ENCODE assay signal across 20 mouse cellular contexts in the genomic region with DNA sequence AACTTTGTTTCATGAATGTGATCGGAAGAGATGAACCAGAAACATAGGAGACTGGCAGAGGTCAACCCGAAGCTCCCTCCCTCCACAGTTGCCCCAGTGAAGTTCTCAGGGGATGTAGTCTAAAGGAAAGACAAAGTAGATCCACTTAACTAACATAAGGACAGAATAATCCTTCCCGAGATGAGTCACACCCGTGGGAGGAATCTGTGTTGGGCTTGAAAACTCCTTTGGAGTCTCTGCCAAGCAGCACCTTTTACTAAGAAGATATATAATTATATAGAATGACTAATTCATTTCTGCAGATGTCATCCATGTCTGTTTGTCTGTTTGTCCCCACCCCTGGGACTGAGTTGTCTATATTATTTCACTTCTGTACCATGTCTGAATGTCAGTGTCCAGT. TPM values are rescaled to one million over a fixed set of nuclear protein-coding genes. Genes with fewer than 3 reads are reported as not detected.
A peak's percentile ranks its signal among the peaks of the same experiment; 100 is the strongest.
DNase-seq lines count a peak whose midpoint lies in the region; TF ChIP-seq lines count a peak whose summit lies in the region.
"Had no signal": no experiment of that assay in that cellular context is flagged by ENCODE, and none has a peak within 500 bp of the region (broad histone marks: within the 10 kb centered on the region; RNA-seq: fewer than 3 reads in every experiment).

No protein-coding gene starts in this region.

- no peak for TF ChIP-seq CTCF in C2C12 (IDR thresholded peaks at IDR 0.05; ENCODE audit: control insufficient read depth, insufficient read depth, insufficient read length)

- no peaks in the 10 kb centered on the region for H3K27me3 ChIP-seq in C2C12 (ENCODE audit: control insufficient read depth, insufficient read depth, insufficient read length)
- H3K27me3 ChIP-seq in myocyte (ENCODE audit: control insufficient read depth, insufficient read depth, insufficient read length) = no peaks in the 10 kb centered on the region
- H3K27me3 ChIP-seq: heart, embryonic 15.5 days; limb, embryonic 15.5 days; liver, embryonic 15.5 days had no signal

- H3K79me3 ChIP-seq in C2C12 (ENCODE audit: low read depth) = no peaks in the 10 kb centered on the region

- no peak overlapping the region for H3ac ChIP-seq in C2C12 (ENCODE audit: control insufficient read depth, insufficient read length, low read depth)
- H3ac ChIP-seq in myocyte (ENCODE audit: control insufficient read depth, insufficient read length) = no peak overlapping the region

- H3K36me3 ChIP-seq in C2C12 (ENCODE audit: control insufficient read depth, insufficient read depth) (no peaks in the 10 kb centered on the region), myocyte (ENCODE audit: control insufficient read depth, insufficient read depth) (no peaks in the 10 kb centered on the region)
- H3K36me3 ChIP-seq: heart, embryonic 15.5 days; limb, embryonic 15.5 days; liver, embryonic 15.5 days; midbrain, embryonic 10.5 days had no signal

- peak overlapping the region; percentile 19 for H3K4me2 ChIP-seq in myocyte (ENCODE audit: low read depth)
- H3K4me2 ChIP-seq: heart, embryonic 15.5 days; limb, embryonic 15.5 days; liver, embryonic 15.5 days had no signal

- no peaks in the 10 kb centered on the region for H3K79me2 ChIP-seq in C2C12 (ENCODE audit: control insufficient read depth, insufficient read depth)
- H3K79me2 ChIP-seq in myocyte (ENCODE audit: control insufficient read depth, insufficient read depth) = no peaks in the 10 kb centered on the region

- H3K4me3 ChIP-seq in C2C12 (ENCODE audit: insufficient read depth, poor library complexity, severe bottlenecking) (no peak overlapping the region), myocyte (no peak overlapping the region)
- H3K4me3 ChIP-seq: heart, adult 2 months; heart, embryonic 15.5 days; limb, embryonic 15.5 days; liver, embryonic 15.5 days; midbrain, embryonic 10.5 days had no signal

- no peak for TF ChIP-seq POLR2A in myocyte (IDR thresholded peaks at IDR 0.05; ENCODE audit: insufficient read length, low read depth)

- peak; percentile 20 to 21 for DNase-seq in layer of hippocampus, adult 8-10 months (ENCODE audit: low spot score in 2 of 2)
- no peak for DNase-seq in layer of hippocampus, postnatal 10 days (ENCODE audit: low spot score in 2 of 2)
- DNase-seq in frontal cortex, adult 2 months (ENCODE audit: extremely low spot score in 1 of 2, low spot score in 1 of 2) = peak; percentile 77 to 87
- no peak for DNase-seq in cerebellum, postnatal 10 days
- no peak for DNase-seq in spleen, adult 12 weeks (ENCODE audit: low spot score)
- no peak for DNase-seq in adrenal gland, adult 8-10 months
- DNase-seq: adrenal gland, adult 2 months; cerebellum, postnatal 25 days; gastrocnemius, postnatal 14 days; heart, adult 2 months; kidney, adult 11 months; retina, postnatal 1 day had no signal

TF ChIP-seq in C2C12, 6 proteins besides CTCF, POLR2A, EP300 and RAD21:
- TF ChIP-seq USF1 (IDR thresholded peaks at IDR 0.05; ENCODE audit: low read depth) (no peak), FOSL1 (IDR thresholded peaks at IDR 0.05; ENCODE audit: insufficient read depth, low read length, poor library complexity, severe bottlenecking) (peak; percentile 12)
TF ChIP-seq in C2C12: peak in this region for 1.

TF ChIP-seq in myocyte, 11 proteins besides CTCF, POLR2A, EP300 and RAD21:
- TF ChIP-seq SRF (IDR thresholded peaks at IDR 0.05; ENCODE audit: control insufficient read depth, insufficient read length, low read depth) (no peak), MAX (IDR thresholded peaks at IDR 0.05; ENCODE audit: low read depth) (no peak), MYOD1 (IDR thresholded peaks at IDR 0.05; ENCODE audit: control insufficient read depth in 1 of 3, insufficient read length in 2 of 3, low read depth in 2 of 3) (no peak), CEBPB (IDR thresholded peaks at IDR 0.05; ENCODE audit: insufficient read depth, poor library complexity, severe bottlenecking) (no peak), REST (IDR thresholded peaks at IDR 0.05; ENCODE audit: insufficient read depth, insufficient read length) (no peak), MYOG (IDR thresholded peaks at IDR 0.05; ENCODE audit: control insufficient read depth in 1 of 3, insufficient read depth in 1 of 3, insufficient read length in 2 of 3, low read depth in 2 of 3) (no peak), E2F4 (IDR thresholded peaks at IDR 0.05; ENCODE audit: insufficient read depth) (no peak), USF1 (IDR thresholded peaks at IDR 0.05; ENCODE audit: low read depth) (no peak), TCF3 (IDR thresholded peaks at IDR 0.05; ENCODE audit: insufficient read length, low read depth) (no peak), TCF12 (IDR thresholded peaks at IDR 0.05; ENCODE audit: insufficient read depth, poor library complexity, severe bottlenecking) (no peak), POLR2AphosphoS2 (IDR thresholded peaks at IDR 0.05; ENCODE audit: insufficient read length, low read depth) (no peak)
TF ChIP-seq in myocyte: peak in this region for 0.

RNA-seq across cellular contexts. Expression of gene Pde1a, which starts 59.1 kb away (rescaled TPM):
- 100 to 1,000 TPM; 135 to 177 (median 157) TPM for total RNA-seq in layer of hippocampus, adult 8-10 months (2022)
- total RNA-seq in layer of hippocampus, postnatal 10 days (2021) = 100 to 1,000 TPM; 128 to 147 TPM
- not detected for polyA plus RNA-seq in C2C12 (2012; fragmentation: generic; extraction: Trizol)
- 62.9 and 86.1 TPM in 2 replicates for polyA plus RNA-seq in frontal cortex, adult 2 months (2012; rRNA removed)
- 0.67 TPM for polyA plus RNA-seq in myocyte (2012; fragmentation: generic; extraction: Trizol)
- 10 to 100 TPM in 3 of 4 experiments, 1 to 10 TPM in 1; 9.0 to 15.1 (median 12.7) TPM for total RNA-seq in adrenal gland, adult 8-10 months (2022)
- total RNA-seq: hematopoietic stem cell, adult 5-6 weeks had no signal
- polyA plus RNA-seq: macrophage had no signal

Comparison
In these comparisons a context has a peak if more than half of its experiments do, and no peak if none do; other contexts are left out.
1. DNase-seq: peak in layer of hippocampus, adult 8-10 months (2 of 2) and frontal cortex, adult 2 months (2 of 2); none in layer of hippocampus, postnatal 10 days (0 of 2), cerebellum, postnatal 10 days (0 of 2), spleen, adult 12 weeks (single experiment) and adrenal gland, adult 8-10 months (single experiment).
2. RNA of gene Pde1a, which starts 59.1 kb away (total RNA-seq): 135 to 177 TPM in layer of hippocampus, adult 8-10 months and 128 to 147 TPM in layer of hippocampus, postnatal 10 days; 9.0 to 15.1 TPM in adrenal gland, adult 8-10 months; every median in the first group is over 4 times any median in the second.